Mouse (Mus musculus) kidney, adult 2 months (tissue): ENCODE measurements at regions not wholly inside any gene's neighbourhood (a gene's known extent, or its start where the extent isn't known, plus 50 kb on each side); places are given as distances from the start of the nearest gene placed in this dataset.

Source experiments
- DNase-seq: peaks from one replicate; pipeline ENCODE4 v3.0.0; 2021
- H3K27ac ChIP-seq: fragments of 200-500 bp; 2 replicates; pipeline ENCODE4 v1.5.1; 2012; ENCODE audit warnings: low read depth, low read length, control low read depth, inconsistent platforms; ENCODE audit not compliant: insufficient read depth
- H3K27me3 ChIP-seq: fragments of 200-500 bp; replicated peaks from 2 replicates; pipeline ENCODE4 v1.6.1; 2012; ENCODE audit warnings: mild to moderate bottlenecking, moderate library complexity, low read length, inconsistent platforms; ENCODE audit not compliant: control insufficient read depth, insufficient read depth
- H3K36me3 ChIP-seq: fragments of 200-500 bp; 2 replicates; pipeline ENCODE4 v1.6.1; 2012; ENCODE audit warnings: mild to moderate bottlenecking, moderate library complexity, low read length, inconsistent platforms; ENCODE audit not compliant: control insufficient read depth, insufficient read depth
- H3K4me1 ChIP-seq: fragments of 200-500 bp; 2 replicates; pipeline ENCODE4 v1.6.1; 2011; ENCODE audit warnings: low read length; ENCODE audit not compliant: control insufficient read depth, insufficient read depth
- H3K4me3 ChIP-seq: fragments of 200-500 bp; 2 replicates; pipeline ENCODE4 v1.5.1; 2011; ENCODE audit warnings: mild to moderate bottlenecking, low read depth, low read length, control low read depth; ENCODE audit not compliant: insufficient read depth
- CTCF ChIP-seq: fragments of 200-500 bp; conservative IDR thresholded peaks from 2 replicates; pipeline ENCODE4 v1.5.1; 2011; ENCODE audit warnings: low read depth, mild to moderate bottlenecking, control low read depth, low read length, moderate library complexity, mixed read lengths; ENCODE audit not compliant: insufficient read depth, insufficient read length
- POLR2A ChIP-seq: fragments of 200-500 bp; IDR thresholded peaks from one replicate; pipeline ENCODE4 v1.6.1; 2011; ENCODE audit warnings: low read depth, low read length, control low read depth
- WGBS: fragments of 180-500 bp; shearing (Covaris S2); methylation state at CpG from one replicate; pipeline ENCODE4 v1.1.7; 2018; 5-methylcytosine and 5-hydroxymethylcytosine counted together

DNA sequence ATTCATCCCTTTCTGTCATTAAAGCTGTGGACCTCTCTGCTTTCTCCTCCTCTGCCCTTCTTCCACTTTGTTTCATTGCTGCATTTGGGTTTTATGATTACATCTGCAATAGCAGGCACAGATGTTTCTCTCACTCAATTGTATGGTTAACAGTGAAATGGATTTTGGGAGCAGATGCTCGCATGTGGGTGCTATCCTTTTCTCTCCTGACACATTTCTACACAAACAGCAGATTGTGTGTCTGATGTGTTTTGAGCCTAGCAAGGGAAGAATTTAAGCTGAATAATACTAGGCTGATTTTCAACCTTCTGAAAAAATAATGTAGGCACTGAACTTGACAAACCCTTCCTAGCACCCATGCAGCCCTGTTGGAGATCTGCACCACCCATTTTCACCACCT lies 56.9 kb upstream of the Ldoc1 start:
- Histone ChIP-seq H3K4me3 (no peak overlapping the region), H3K36me3 (no peaks in the 10 kb centered on the region), H3K27ac (no peak overlapping the region), H3K4me1 (no peaks in the 10 kb centered on the region), H3K27me3 (no peaks in the 10 kb centered on the region)
- TF ChIP-seq CTCF (no peak), POLR2A (no peak)
- WGBS, result 94% methylated on average over 1 of the region's 1 CpGs
- DNase-seq, result no peak

DNA sequence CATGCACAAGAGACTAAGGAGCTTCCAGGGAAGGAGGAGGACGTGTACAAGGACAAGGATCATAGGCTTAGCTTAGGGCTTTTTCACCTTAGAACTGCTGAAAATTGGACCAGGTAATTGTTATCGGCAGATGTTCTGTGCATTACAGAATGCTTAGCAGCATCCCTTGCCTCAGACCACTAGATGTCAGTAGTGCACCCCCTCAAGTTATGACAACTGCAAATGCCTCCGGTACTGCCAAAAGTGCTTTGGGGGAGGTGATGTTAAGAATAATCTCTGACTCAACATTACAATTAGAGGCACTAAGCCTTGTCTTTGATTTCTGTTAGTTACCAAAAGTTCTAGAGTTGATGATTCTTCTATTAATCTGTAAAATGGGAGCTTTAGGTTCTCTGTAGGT lies 56.2 kb upstream of the Ldoc1 start:
- WGBS, result 21% methylated on average over 3 of the region's 3 CpGs

More for the DNA sequence above, 56.2 kb upstream of the Ldoc1 start:
- DNase-seq, result peak; percentile 0
- Histone ChIP-seq H3K4me3 (no peak overlapping the region), H3K27me3 (no peaks in the 10 kb centered on the region), H3K27ac (no peak overlapping the region), H3K4me1 (no peaks in the 10 kb centered on the region), H3K36me3 (no peaks in the 10 kb centered on the region)
- TF ChIP-seq CTCF, result 0 out of 2 replicates have a peak, but pooled peaks have one; percentile 28
- no peak for TF ChIP-seq POLR2A
